Mouse (Mus musculus): ENCODE data around the gene Mical3.

GRCm38 (mm10) chr6:120906521-120906920 lies 224.3 kb downstream of the Mical3 start:
- TF ChIP-seq CTCF (IDR thresholded peaks at IDR 0.05; ENCODE audit: borderline replicate concordance, extremely low read depth, insufficient read depth, insufficient read length) (no peak), POLR2A (IDR thresholded peaks at IDR 0.05; ENCODE audit: borderline replicate concordance, extremely low read depth, insufficient read depth, insufficient read length, poor library complexity, severe bottlenecking) (no peak)

All from brain, embryonic 14.5 days (tissue).